Mouse (Mus musculus) spleen, adult 2 months (tissue): Measurements from ENCODE around the gene Nell1.

Experiments
- CTCF ChIP-seq: fragments of 200-500 bp; IDR thresholded peaks from 2 replicates; pipeline ENCODE4 v1.5.1; 2011; ENCODE audit warnings: mild to moderate bottlenecking, inconsistent platforms; ENCODE audit not compliant: insufficient read depth, insufficient read length, insufficient replicate concordance; ENCODE audit errors: extremely low read depth
- POLR2A ChIP-seq: fragments of 200-500 bp; IDR thresholded peaks from 2 replicates; pipeline ENCODE4 v1.6.1; 2011; ENCODE audit warnings: low read depth, low read length, inconsistent platforms

- no peak for TF ChIP-seq CTCF
- TF ChIP-seq POLR2A, result no peak
Observed at GRCm38 (mm10) chr7:49969516-49969915, 5.1 kb upstream of the Nell1 start.
